Mouse (Mus musculus) hindbrain, embryonic 12.5 days (tissue): ENCODE results near the gene Ppp4r3a. TPM values are rescaled to one million over a fixed set of nuclear protein-coding genes. Genes with fewer than 3 reads are reported as not detected.
"Not testable (repeated sequence)": the region's sequence is repeated elsewhere in the genome, so short reads cannot be mapped to it uniquely, and the experiment has no call there.

ENCODE experiments used
- ATAC-seq: fragments of 200-750 bp; cut with Nextera tagmentation; 2 replicates; pipeline ENCODE4 v1.8.0; 2017; ENCODE audit warnings: moderate TSS enrichment; ENCODE audit not compliant: low FRiP score
- H3K27ac ChIP-seq: fragments of 300-500 bp; sonication (generic); 2 replicates; pipeline ENCODE4 v1.5.1; 2016; ENCODE audit warnings: mild to moderate bottlenecking
- H3K27me3 ChIP-seq: fragments of 300-500 bp; sonication (generic); 2 replicates; pipeline ENCODE4 v1.6.1; 2016; ENCODE audit warnings: mild to moderate bottlenecking
- H3K36me3 ChIP-seq: fragments of 300-500 bp; sonication (generic); 2 replicates; pipeline ENCODE4 v1.6.1; 2016; ENCODE audit warnings: mild to moderate bottlenecking
- H3K4me1 ChIP-seq: fragments of 300-500 bp; sonication (generic); 2 replicates; pipeline ENCODE4 v1.6.1; 2016
- H3K4me2 ChIP-seq: fragments of 300-500 bp; sonication (generic); replicated peaks from 2 replicates; pipeline ENCODE4 v1.6.1; 2016; ENCODE audit warnings: mild to moderate bottlenecking
- H3K4me3 ChIP-seq: fragments of 300-500 bp; sonication (generic); 2 replicates; pipeline ENCODE4 v1.5.1; 2016; ENCODE audit warnings: mild to moderate bottlenecking
- H3K9ac ChIP-seq: fragments of 300-500 bp; sonication (generic); 2 replicates; pipeline ENCODE4 v1.6.1; 2016; ENCODE audit warnings: mild to moderate bottlenecking, moderate library complexity
- H3K9me3 ChIP-seq: fragments of 300-500 bp; sonication (generic); replicated peaks from 2 replicates; pipeline ENCODE4 v1.6.1; 2016; ENCODE audit warnings: mild to moderate bottlenecking
- WGBS: fragments of 180-500 bp; shearing (Covaris S2); methylation state at CpG from one replicate; pipeline ENCODE4 v1.1.7; 2016; 5-methylcytosine and 5-hydroxymethylcytosine counted together
- polyA plus RNA-seq: library from polyadenylated mRNA; unstranded; fragments of >200 nt; fragmentation: Nextera tagmentation; extraction: Ambion mirVana; gene quantifications from 2 replicates; pipeline ENCODE4 v1.2.1, GENCODE M21; 2016

The Ppp4r3a gene
- polyA plus RNA-seq = 67.6 and 74.7 TPM in 2 replicates

DNA sequence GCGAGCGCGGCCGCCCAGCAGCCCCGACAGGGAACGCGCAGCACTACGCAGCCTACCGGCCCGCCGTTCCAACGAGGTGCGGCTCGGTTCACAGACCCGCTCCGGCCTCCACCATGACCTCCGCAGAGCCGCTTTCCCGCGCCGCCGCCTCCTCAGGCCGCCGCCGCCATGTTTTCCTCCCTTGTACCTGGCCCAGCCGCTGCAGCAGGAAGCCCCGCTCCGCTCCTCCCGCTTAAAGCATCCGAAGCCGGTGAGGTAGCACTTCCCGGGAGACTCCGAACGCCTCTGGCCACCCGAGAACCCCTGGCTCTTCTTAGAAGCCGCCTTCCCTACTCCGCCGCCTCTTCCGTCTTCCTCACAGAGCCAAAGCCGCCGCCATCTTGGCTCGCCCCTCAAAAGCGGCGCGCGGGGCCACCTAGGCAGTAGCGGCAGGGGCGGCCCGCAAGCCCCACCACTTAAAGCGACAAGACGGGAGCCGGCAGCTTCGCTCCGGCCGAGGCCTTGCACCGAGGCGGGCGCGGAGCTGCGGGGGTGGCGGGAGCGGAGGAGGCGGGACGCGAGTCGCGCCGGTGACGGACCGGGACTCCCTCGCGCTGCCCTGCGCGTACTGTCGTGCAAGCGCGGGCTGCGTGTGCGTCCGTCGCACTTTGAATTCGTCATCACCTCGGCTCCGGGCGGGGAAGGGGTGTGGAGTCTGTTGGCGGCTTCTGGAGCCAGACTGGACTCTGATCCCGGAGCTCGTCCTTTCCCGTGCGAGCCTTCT, at the start of gene Ppp4r3a:
Gene Ppp4r3a (minus strand): TSS at position 627 of the 763 bp plus-strand sequence.
- Histone ChIP-seq H3K4me1 (peaks cover 18% of the 10 kb centered on the region), H3K27ac (peak within 1 kb of the TSS; percentile 99), H3K9ac (peak within 1 kb of the TSS; percentile 97), H3K27me3 (no peaks in the 10 kb centered on the region), H3K36me3 (0 out of 2 replicates have a peak, but pooled peaks cover 6% of the 10 kb centered on the region), H3K4me3 (peak within 1 kb of the TSS; percentile 98), H3K4me2 (peak within 1 kb of the TSS; percentile 93), H3K9me3 (no peaks in the 10 kb centered on the region)
- under 1% methylated on average over 82 of the region's 90 CpGs for WGBS
- peak; percentile 97 for ATAC-seq

DNA sequence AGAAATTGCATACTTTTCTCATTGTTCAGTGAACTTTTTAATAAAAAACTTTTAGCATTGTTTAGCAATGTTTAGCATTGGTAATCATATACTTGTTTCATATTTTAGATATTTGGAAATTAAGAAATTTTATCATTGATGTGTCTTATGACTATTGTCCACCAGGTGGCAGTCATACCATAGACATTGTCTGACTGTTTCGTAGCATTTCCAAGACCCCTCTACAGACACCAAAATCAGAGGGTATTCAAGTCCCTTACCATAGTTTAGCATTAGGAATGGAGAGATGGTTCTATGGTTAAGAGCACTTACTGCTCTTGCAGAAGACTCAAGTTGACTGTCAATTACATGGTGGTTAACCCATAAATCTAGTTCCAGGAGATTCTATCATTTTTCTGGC, 39.5 kb upstream of the Ppp4r3a start:
- no peaks in the 10 kb centered on the region for H3K36me3 ChIP-seq
- no peak overlapping the region for H3K4me2 ChIP-seq
- no peaks in the 10 kb centered on the region for H3K27me3 ChIP-seq
- H3K4me1 ChIP-seq = no peaks in the 10 kb centered on the region
- WGBS = 17% methylated on average over 1 of the region's 1 CpGs
- no peak overlapping the region for H3K4me3 ChIP-seq
- H3K9me3 ChIP-seq = no peaks in the 10 kb centered on the region
- no peak overlapping the region for H3K27ac ChIP-seq
- no peak for ATAC-seq
- H3K9ac ChIP-seq = no peak overlapping the region

DNA sequence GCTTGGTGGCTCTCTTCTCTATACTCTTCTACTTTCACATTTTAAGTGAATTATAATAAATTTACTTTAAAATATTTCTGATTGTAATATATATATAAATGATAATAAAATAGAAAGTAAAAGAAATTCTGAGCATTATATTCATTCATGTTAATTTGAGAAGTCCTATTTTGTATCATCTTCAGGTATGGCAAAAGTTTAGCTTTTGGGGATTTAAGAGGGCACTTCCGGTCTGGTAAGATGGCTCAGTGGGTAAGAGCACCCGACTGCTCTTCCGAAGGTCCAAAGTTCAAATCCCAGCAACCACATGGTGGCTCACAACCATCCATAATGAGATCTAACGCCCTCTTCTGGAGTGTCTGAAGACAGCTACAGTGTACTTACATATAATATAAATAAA, 38.6 kb upstream of the Ppp4r3a start:
- not testable (repeated sequence) for H3K27ac ChIP-seq, H3K4me1 ChIP-seq, H3K4me2 ChIP-seq, H3K4me3 ChIP-seq, H3K36me3 ChIP-seq, H3K9ac ChIP-seq, H3K9me3 ChIP-seq, H3K27me3 ChIP-seq, ATAC-seq
- WGBS = 78% methylated on average over 4 of the region's 4 CpGs

DNA sequence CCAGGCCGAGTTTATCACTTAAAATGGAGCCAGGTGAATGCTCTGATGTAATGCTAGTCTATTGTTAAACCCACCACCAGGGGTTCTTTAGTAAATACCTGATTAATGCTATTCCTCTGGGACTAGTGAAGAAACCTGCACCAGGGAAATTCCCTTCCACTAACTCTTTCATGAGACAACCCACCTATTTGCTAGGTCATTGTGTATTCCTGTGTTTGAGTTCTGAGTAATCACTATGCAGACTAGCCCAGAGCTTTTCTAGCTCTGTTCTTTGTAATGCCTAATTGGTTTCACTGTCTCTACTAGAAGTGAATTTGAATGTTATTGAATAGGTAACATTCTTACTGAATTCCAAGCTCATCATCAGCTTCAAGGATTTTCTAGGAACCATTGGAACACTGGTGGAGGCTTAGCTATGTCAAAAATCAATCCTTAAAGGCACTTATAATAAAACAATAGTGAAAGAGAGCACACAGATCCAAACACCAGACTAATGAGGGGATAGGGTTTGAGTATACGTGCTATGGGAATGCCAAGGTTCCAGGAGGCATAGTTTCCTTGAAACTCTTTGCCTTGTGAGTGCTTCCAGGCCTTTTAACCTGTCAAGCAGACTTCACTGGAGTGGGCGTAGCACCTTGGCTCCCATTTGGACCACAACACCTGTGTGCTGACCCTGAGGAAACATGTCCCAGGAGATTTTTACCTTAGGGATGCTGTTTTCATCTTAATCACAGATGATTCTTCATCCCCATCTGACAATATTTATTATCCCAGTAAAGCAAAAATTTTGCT, 26.5 kb upstream of the Ppp4r3a start:
- not testable (repeated sequence) for H3K36me3 ChIP-seq, H3K4me3 ChIP-seq, H3K27me3 ChIP-seq, H3K4me1 ChIP-seq, H3K9me3 ChIP-seq, H3K27ac ChIP-seq, H3K9ac ChIP-seq, H3K4me2 ChIP-seq, ATAC-seq
- 87% methylated on average over 3 of the region's 3 CpGs for WGBS

DNA sequence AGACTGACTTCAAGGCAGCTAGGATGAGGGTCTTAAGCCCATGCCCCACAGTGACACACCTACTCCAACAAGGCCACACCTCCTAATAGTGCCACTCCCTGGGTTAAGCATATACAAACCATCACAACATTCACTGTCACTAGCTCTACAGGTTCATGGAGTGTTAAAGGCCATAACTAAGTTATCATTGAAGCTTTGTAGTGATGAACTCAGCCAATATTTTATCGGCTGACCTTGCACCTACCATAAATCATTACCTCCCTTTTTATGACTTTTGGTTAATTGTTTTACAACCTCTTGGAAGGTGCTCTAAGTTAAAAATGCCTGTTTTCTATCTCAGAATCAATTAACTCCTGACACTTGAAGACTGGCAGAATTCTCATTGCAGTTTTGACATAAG, 24.2 kb upstream of the Ppp4r3a start:
- Histone ChIP-seq H3K4me2 (no peak overlapping the region), H3K27ac (no peak overlapping the region), H3K4me1 (no peaks in the 10 kb centered on the region), H3K9me3 (no peaks in the 10 kb centered on the region), H3K4me3 (no peak overlapping the region), H3K9ac (no peak overlapping the region), H3K36me3 (no peaks in the 10 kb centered on the region), H3K27me3 (no peaks in the 10 kb centered on the region)
- ATAC-seq = no peak
- 97% methylated on average over 1 of the region's 1 CpGs for WGBS

DNA sequence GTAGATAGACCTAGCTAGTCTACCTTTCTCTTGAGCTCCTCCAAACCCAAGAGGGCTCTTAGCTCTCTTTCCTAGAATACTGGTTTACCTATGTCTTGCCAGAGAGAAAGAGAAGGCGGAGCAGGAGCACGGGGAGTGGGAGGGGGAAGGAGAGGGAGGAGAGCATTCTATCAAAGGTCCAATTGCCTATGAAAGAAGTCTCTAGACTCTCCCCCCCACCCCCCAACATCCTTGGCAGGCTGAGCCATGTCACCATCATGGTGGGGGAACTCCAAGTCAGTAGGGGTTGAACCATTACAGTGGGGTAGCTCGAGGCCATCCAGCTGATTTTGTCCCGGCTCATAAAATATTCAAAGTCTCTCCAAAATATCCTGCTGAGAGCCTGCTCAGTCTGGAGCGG, 22.1 kb upstream of the Ppp4r3a start:
- Histone ChIP-seq H3K9ac (no peak overlapping the region), H3K4me2 (no peak overlapping the region), H3K4me1 (no peaks in the 10 kb centered on the region), H3K27ac (no peak overlapping the region), H3K4me3 (no peak overlapping the region), H3K9me3 (no peaks in the 10 kb centered on the region), H3K36me3 (no peaks in the 10 kb centered on the region), H3K27me3 (no peaks in the 10 kb centered on the region)
- no peak for ATAC-seq
- WGBS = 53% methylated on average over 5 of the region's 5 CpGs

DNA sequence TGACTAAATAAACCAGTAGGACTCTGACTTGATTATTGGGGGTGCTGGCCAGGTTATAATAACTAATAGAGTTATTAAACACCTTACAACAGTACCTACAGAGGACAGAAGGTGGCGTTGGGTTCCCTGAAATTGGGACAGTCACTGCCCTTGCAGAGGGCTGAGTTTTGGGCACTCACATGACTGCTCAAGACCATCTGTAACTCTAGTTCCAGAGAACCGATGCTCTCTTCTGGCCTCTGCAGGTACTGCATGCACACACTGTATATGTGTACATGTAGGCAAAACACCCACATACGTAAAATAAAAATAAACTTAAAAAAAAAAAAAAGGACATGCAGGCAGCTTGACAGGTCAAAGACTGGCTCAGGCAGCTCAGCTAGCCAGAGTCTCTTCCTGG, 19.1 kb upstream of the Ppp4r3a start:
- Histone ChIP-seq H3K4me3 (no peak overlapping the region), H3K27me3 (no peaks in the 10 kb centered on the region), H3K27ac (no peak overlapping the region), H3K4me1 (no peaks in the 10 kb centered on the region), H3K36me3 (no peaks in the 10 kb centered on the region), H3K4me2 (no peak overlapping the region), H3K9me3 (no peaks in the 10 kb centered on the region), H3K9ac (no peak overlapping the region)
- 75% methylated on average over 3 of the region's 3 CpGs for WGBS
- ATAC-seq = no peak

DNA sequence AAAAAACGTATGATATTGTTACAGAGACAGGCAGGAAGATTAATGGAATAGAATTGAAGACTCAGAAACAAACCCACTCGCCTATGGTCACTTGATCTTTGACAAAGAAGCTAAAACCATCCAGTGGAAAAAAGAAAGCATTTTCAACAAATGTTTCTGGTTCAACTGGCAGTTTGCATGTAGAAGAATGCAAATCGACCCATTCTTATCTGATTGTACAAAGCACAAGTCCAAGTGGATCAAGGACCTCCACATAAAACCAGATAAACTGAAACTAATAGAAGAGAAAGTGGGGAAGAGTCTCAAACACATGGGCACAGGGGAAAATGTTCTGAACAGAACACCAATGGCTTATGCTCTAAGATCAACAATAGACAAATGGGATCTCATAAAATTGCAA, 10.2 kb upstream of the Ppp4r3a start:
- H3K4me2 ChIP-seq, H3K27ac ChIP-seq, H3K36me3 ChIP-seq, H3K9me3 ChIP-seq, ATAC-seq, H3K4me3 ChIP-seq, H3K4me1 ChIP-seq, H3K27me3 ChIP-seq, H3K9ac ChIP-seq: not testable (repeated sequence)
- 61% methylated on average over 3 of the region's 3 CpGs for WGBS

DNA sequence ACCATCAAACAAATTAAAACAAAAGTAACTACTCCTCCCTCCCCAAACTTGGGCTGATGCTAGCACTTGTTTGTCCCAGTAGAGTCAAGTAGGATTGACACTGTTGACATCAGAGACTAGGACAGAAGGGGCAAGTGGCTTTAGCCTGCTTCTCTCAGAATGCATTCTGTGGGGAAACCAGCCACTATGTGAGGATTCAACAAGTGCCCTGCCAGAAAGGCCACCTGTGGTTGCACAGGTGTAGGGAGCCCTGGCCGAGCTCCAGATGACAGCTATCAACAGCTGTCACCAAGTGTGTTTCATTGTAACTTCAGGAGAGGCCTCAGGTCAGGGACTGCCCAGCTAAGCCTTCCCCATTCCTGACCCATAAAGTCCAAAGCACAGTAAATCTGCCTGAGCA, 6.5 kb upstream of the Ppp4r3a start:
- ATAC-seq = no peak
- no peaks in the 10 kb centered on the region for H3K9me3 ChIP-seq
- H3K36me3 ChIP-seq = no peaks in the 10 kb centered on the region
- no peak overlapping the region for H3K27ac ChIP-seq
- no peaks in the 10 kb centered on the region for H3K4me1 ChIP-seq
- WGBS = 83% methylated on average over 1 of the region's 1 CpGs
- no peak overlapping the region for H3K4me3 ChIP-seq
- H3K4me2 ChIP-seq = no peak overlapping the region
- no peaks in the 10 kb centered on the region for H3K27me3 ChIP-seq
- no peak overlapping the region for H3K9ac ChIP-seq

DNA sequence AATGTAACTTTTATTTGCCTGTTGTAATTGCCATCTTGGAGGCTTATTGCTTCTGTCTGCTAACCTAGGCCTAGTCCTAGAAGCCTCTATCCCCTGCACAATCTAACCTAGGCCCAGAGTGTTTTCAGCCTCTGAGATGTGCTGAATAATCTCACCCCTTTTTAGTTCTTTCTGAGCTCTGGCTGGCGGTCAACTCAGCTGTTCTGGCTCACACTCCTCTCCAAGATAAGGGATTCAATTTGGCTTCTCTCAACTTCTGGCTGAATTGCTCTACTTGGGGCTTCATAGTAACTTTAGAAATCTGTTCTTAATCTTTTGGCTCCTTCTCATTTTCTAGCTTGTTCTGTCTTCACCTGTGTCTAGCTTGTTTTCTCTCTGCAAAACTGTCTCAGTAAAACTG, 3.9 kb upstream of the Ppp4r3a start:
- Histone ChIP-seq H3K27me3 (no peaks in the 10 kb centered on the region), H3K27ac (no peak overlapping the region), H3K9ac (no peak overlapping the region), H3K36me3 (no peaks in the 10 kb centered on the region), H3K4me1 (peaks cover 2% of the 10 kb centered on the region; the same call in 1 of the 2 replicates), H3K4me3 (no peak overlapping the region), H3K9me3 (no peaks in the 10 kb centered on the region), H3K4me2 (no peak overlapping the region)
- no peak for ATAC-seq
- 85% methylated on average over 1 of the region's 1 CpGs for WGBS

DNA sequence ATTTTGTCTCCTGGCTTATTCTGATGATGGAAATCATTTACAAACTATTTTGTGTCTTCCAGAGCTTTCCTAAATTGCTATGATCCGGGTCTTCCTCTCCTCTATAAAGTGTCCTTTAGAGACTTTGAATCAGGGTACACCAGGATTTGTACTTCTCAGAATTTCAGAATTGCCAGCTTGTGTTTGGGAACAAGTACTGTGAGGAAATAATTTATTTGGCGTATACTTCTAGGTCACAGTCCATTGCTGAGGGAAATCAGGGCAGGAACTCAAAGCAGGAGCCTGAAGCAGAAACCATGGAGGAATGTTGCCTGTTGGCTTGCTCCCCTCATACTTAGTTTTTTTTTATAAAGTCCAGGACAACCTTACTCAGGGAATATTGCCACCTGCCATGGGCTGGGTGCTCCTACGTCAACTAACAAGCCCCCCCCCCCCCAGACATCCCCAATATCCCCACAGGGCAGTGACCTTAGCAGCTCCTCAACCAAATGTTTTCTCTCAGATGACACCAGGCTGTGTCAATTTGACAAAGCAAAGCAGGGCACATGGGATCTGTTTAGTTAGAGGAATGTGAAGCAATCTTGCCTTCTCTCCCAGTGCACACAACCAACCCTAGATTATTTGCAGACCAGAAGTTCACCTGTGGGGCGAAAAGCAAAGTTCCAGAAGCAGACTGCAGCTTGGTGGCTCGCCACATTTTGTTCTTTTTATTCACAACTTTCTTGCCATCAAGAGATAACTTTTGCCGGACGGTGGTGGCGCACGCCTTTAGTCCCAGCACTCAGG, 1.6 kb upstream of the Ppp4r3a start:
- H3K4me3 ChIP-seq = no peak overlapping the region
- H3K36me3 ChIP-seq = 0 out of 2 replicates have a peak, but pooled peaks cover 4% of the 10 kb centered on the region
- H3K4me2 ChIP-seq = peak overlapping the region; percentile 69
- H3K27me3 ChIP-seq = no peaks in the 10 kb centered on the region
- H3K4me1 ChIP-seq = peaks cover 16% of the 10 kb centered on the region
- no peak overlapping the region for H3K9ac ChIP-seq
- H3K9me3 ChIP-seq = no peaks in the 10 kb centered on the region
- 91% methylated on average over 9 of the region's 9 CpGs for WGBS
- no peak for ATAC-seq
- H3K27ac ChIP-seq = no peak overlapping the region

DNA sequence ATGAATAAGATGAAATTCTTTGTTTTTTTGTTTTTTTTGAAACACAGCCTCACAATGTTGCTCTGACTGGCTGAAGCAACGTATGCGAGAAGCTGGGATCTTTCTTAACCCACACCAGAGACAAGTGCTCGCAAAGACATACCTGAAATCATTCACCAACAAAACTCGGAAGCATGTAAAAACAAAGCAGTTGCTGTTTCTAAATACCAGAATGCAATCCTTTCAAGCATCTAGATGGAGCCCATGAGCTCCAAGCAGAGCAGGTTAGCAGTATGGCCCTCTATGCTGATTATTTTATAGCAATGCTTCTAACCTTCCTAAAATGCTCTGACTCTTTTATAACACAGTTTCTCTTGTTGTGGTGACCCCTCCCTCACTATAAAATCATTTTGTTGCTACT, 735 bp upstream of the Ppp4r3a start:
- ATAC-seq = no peak; the same call in 1 of the 2 replicates

More for the DNA sequence above, 735 bp upstream of the Ppp4r3a start:
- no peaks in the 10 kb centered on the region for H3K27me3 ChIP-seq
- no peaks in the 10 kb centered on the region for H3K9me3 ChIP-seq
- H3K4me2 ChIP-seq = peak overlapping the region; percentile 69
- H3K4me1 ChIP-seq = peaks cover 16% of the 10 kb centered on the region
- WGBS = 22% methylated on average over 4 of the region's 4 CpGs
- H3K9ac ChIP-seq = peak overlapping the region; percentile 97
- H3K4me3 ChIP-seq = peak overlapping the region; percentile 98
- peak overlapping the region; percentile 99 for H3K27ac ChIP-seq
- H3K36me3 ChIP-seq = 0 out of 2 replicates have a peak, but pooled peaks cover 4% of the 10 kb centered on the region
